Mouse (Mus musculus): ENCODE measurements around the gene Rbm8a.

- TF ChIP-seq CTCF (IDR thresholded peaks at IDR 0.05; ENCODE audit: low read depth) (no peak), EP300 (optimal IDR thresholded peaks at IDR 0.05) (no peak)
These were observed at the start of gene Rbm8a for GRCm38 (mm10) chr3:96629729-96630600.
